Comparison of ENCODE assay signal across 13 mouse cellular contexts in the genomic region with DNA sequence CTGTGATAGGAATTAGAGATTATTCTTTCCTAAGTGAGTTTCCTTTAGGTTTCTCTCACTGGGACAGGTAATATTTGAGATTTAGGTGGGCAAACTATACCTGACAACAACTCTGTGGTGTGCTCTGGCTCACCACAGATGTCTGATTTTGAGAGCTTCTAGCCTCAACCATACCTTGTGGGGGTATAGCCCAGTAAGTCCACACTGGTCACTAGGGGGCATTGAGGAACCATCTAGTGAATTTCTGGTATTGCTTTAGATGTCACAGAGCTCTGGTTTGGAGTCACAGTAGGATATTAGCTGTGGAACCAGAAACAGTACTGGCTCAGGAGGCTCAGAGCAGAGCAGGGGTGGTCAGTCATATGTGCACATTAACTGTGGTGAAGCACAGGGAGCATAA.
"Had no signal": no experiment of that assay in that cellular context is flagged by ENCODE, and none has a peak within 500 bp of the region (broad histone marks: within the 10 kb centered on the region; RNA-seq: fewer than 3 reads in every experiment).

No protein-coding gene starts in this region.

- H3K27me3 ChIP-seq: limb, embryonic 13.5 days; neural tube, embryonic 15.5 days had no signal

- H3K4me3 ChIP-seq: limb, embryonic 13.5 days; midbrain, embryonic 10.5 days; myocyte; neural tube, embryonic 15.5 days had no signal

- H3K9ac ChIP-seq: limb, embryonic 13.5 days; neural tube, embryonic 15.5 days had no signal

- H3K4me1 ChIP-seq: limb, embryonic 13.5 days; midbrain, embryonic 10.5 days; neural tube, embryonic 15.5 days had no signal

- H3K4me2 ChIP-seq: limb, embryonic 13.5 days; neural tube, embryonic 15.5 days had no signal

- H3K36me3 ChIP-seq: limb, embryonic 13.5 days; midbrain, embryonic 10.5 days; neural tube, embryonic 15.5 days had no signal

- H3K9me3 ChIP-seq: limb, embryonic 13.5 days; midbrain, embryonic 10.5 days; neural tube, embryonic 15.5 days had no signal

- DNase-seq: kidney, adult 9 months; kidney, postnatal 36 days; left cerebral cortex, postnatal 4 days; lung, adult 18-20 months; midbrain, embryonic 14.5 days; right cerebral cortex, adult 18-20 months; right cerebral cortex, postnatal 25 days; thymus, postnatal 25 days had no signal

- H3K27ac ChIP-seq: kidney, postnatal 0 days; limb, embryonic 13.5 days; midbrain, embryonic 10.5 days; neural tube, embryonic 15.5 days had no signal
